Mouse (Mus musculus): ENCODE measurements around the gene Mfn2. TPM values are rescaled to one million over a fixed set of nuclear protein-coding genes. Genes with fewer than 3 reads are reported as not detected.
A peak's percentile ranks its signal among the peaks of the same experiment; 100 is the strongest.

The Mfn2 gene
- polyA plus RNA-seq, 1 experiment from 2014 or later: 31.6 TPM

GRCm38 (mm10) chr4:147938148-147939096 is 33.9 kb upstream of the Mfn2 start:
- no peaks in the 10 kb centered on the region for H3K9me3 ChIP-seq (ENCODE audit: control insufficient read depth, low read length)
- no peak overlapping the region for H3K4me2 ChIP-seq (ENCODE audit: low read length)
- no peaks in the 10 kb centered on the region for H3K27me3 ChIP-seq (replicated peaks; ENCODE audit: control insufficient read depth, insufficient read depth, low read length)
- H3K27ac ChIP-seq (ENCODE audit: low read depth): peak overlapping the region; percentile 38; the same call in 1 of the 2 replicates
- 44% methylated on average over 14 of the region's 14 CpGs for WGBS
- no peak overlapping the region for H3K4me3 ChIP-seq (ENCODE audit: low read depth, low read length)
- H3K4me1 ChIP-seq (replicated peaks; ENCODE audit: control insufficient read depth, insufficient read depth, low read length): peaks cover 32% of the 10 kb centered on the region
- DNase-seq (ENCODE audit: low spot score) (no peak), ATAC-seq (replicated peaks; ENCODE audit: low FRiP score, low TSS enrichment, low read depth) (no peak)
- no peak overlapping the region for H3K9ac ChIP-seq (ENCODE audit: low read length)
- peaks cover under 1% of the 10 kb centered on the region; the same call in 1 of the 2 replicates for H3K36me3 ChIP-seq (ENCODE audit: control insufficient read depth, insufficient read depth, low read length)

GRCm38 (mm10) chr4:147937486-147937885 is 33.0 kb upstream of the Mfn2 start:
- Histone ChIP-seq H3K4me3 (ENCODE audit: low read depth, low read length) (no peak overlapping the region), H3K9me3 (ENCODE audit: control insufficient read depth, low read length) (no peaks in the 10 kb centered on the region), H3K4me2 (ENCODE audit: low read length) (no peak overlapping the region), H3K27ac (ENCODE audit: low read depth) (no peak overlapping the region), H3K4me1 (replicated peaks; ENCODE audit: control insufficient read depth, insufficient read depth, low read length) (peaks cover 25% of the 10 kb centered on the region), H3K36me3 (ENCODE audit: control insufficient read depth, insufficient read depth, low read length) (no peaks in the 10 kb centered on the region), H3K27me3 (replicated peaks; ENCODE audit: control insufficient read depth, insufficient read depth, low read length) (no peaks in the 10 kb centered on the region), H3K9ac (ENCODE audit: low read length) (no peak overlapping the region)
- WGBS: 72% methylated on average over 5 of the region's 5 CpGs
- no peak for ATAC-seq (replicated peaks; ENCODE audit: low FRiP score, low TSS enrichment, low read depth)
- DNase-seq (ENCODE audit: low spot score): no peak

GRCm38 (mm10) chr4:147937021-147937420 is 32.5 kb upstream of the Mfn2 start:
- 50% methylated on average over 3 of the region's 3 CpGs for WGBS
- Histone ChIP-seq H3K9me3 (ENCODE audit: control insufficient read depth, low read length) (no peaks in the 10 kb centered on the region), H3K4me3 (ENCODE audit: low read depth, low read length) (peak overlapping the region; percentile 61), H3K4me1 (replicated peaks; ENCODE audit: control insufficient read depth, insufficient read depth, low read length) (peaks cover 21% of the 10 kb centered on the region), H3K27ac (ENCODE audit: low read depth) (peak overlapping the region; percentile 44; the same call in 1 of the 2 replicates), H3K36me3 (ENCODE audit: control insufficient read depth, insufficient read depth, low read length) (no peaks in the 10 kb centered on the region), H3K9ac (ENCODE audit: low read length) (peak overlapping the region; percentile 58), H3K4me2 (ENCODE audit: low read length) (peak overlapping the region; percentile 54), H3K27me3 (replicated peaks; ENCODE audit: control insufficient read depth, insufficient read depth, low read length) (no peaks in the 10 kb centered on the region)
- no peak for DNase-seq (ENCODE audit: low spot score)
- ATAC-seq (replicated peaks; ENCODE audit: low FRiP score, low TSS enrichment, low read depth): no peak

- H3K9ac ChIP-seq (ENCODE audit: low read length): peak within 1 kb of the TSS; percentile 58
- DNase-seq (ENCODE audit: low spot score) (peak; percentile 86), ATAC-seq (replicated peaks; ENCODE audit: low FRiP score, low TSS enrichment, low read depth) (peak; percentile 53)
- H3K27me3 ChIP-seq (replicated peaks; ENCODE audit: control insufficient read depth, insufficient read depth, low read length): no peaks in the 10 kb centered on the region
- H3K9me3 ChIP-seq (ENCODE audit: control insufficient read depth, low read length): no peaks in the 10 kb centered on the region
- WGBS: under 1% methylated on average over 51 of the region's 51 CpGs
- H3K4me1 ChIP-seq (replicated peaks; ENCODE audit: control insufficient read depth, insufficient read depth, low read length): peaks cover 15% of the 10 kb centered on the region
- H3K27ac ChIP-seq (ENCODE audit: low read depth): peak within 1 kb of the TSS; percentile 44; the same call in 1 of the 2 replicates
- peak within 1 kb of the TSS; percentile 61 for H3K4me3 ChIP-seq (ENCODE audit: low read depth, low read length)
- H3K36me3 ChIP-seq (ENCODE audit: control insufficient read depth, insufficient read depth, low read length): no peaks in the 10 kb centered on the region
- H3K4me2 ChIP-seq (ENCODE audit: low read length): peak within 1 kb of the TSS; percentile 54
These were observed 31.9 kb upstream of the Mfn2 start, which contains the start of gene Plod1 for GRCm38 (mm10) chr4:147936331-147936954. Plod1 (minus strand) TSS chr4:147936767.

GRCm38 (mm10) chr4:147935904-147936303 is 31.4 kb upstream of the Mfn2 start:
- Histone ChIP-seq H3K27me3 (replicated peaks; ENCODE audit: control insufficient read depth, insufficient read depth, low read length) (no peaks in the 10 kb centered on the region), H3K4me2 (ENCODE audit: low read length) (peak overlapping the region; percentile 54), H3K27ac (ENCODE audit: low read depth) (no peak overlapping the region), H3K36me3 (ENCODE audit: control insufficient read depth, insufficient read depth, low read length) (no peaks in the 10 kb centered on the region), H3K9ac (ENCODE audit: low read length) (peak overlapping the region; percentile 58), H3K4me1 (replicated peaks; ENCODE audit: control insufficient read depth, insufficient read depth, low read length) (peaks cover 14% of the 10 kb centered on the region), H3K9me3 (ENCODE audit: control insufficient read depth, low read length) (no peaks in the 10 kb centered on the region), H3K4me3 (ENCODE audit: low read depth, low read length) (peak overlapping the region; percentile 61)
- no peak for ATAC-seq (replicated peaks; ENCODE audit: low FRiP score, low TSS enrichment, low read depth)
- WGBS: 19% methylated on average over 9 of the region's 9 CpGs
- DNase-seq (ENCODE audit: low spot score): peak; percentile 60

- H3K9ac ChIP-seq (ENCODE audit: low read length): no peak overlapping the region
- H3K27me3 ChIP-seq (replicated peaks; ENCODE audit: control insufficient read depth, insufficient read depth, low read length): no peaks in the 10 kb centered on the region
- no peaks in the 10 kb centered on the region for H3K9me3 ChIP-seq (ENCODE audit: control insufficient read depth, low read length)
- no peak overlapping the region for H3K27ac ChIP-seq (ENCODE audit: low read depth)
- H3K4me2 ChIP-seq (ENCODE audit: low read length): no peak overlapping the region
- no peak overlapping the region for H3K4me3 ChIP-seq (ENCODE audit: low read depth, low read length)
- H3K36me3 ChIP-seq (ENCODE audit: control insufficient read depth, insufficient read depth, low read length): peaks cover 8% of the 10 kb centered on the region
- 75% methylated on average over 4 of the region's 4 CpGs for WGBS
- DNase-seq (ENCODE audit: low spot score) (no peak), ATAC-seq (replicated peaks; ENCODE audit: low FRiP score, low TSS enrichment, low read depth) (no peak)
- peaks cover 14% of the 10 kb centered on the region for H3K4me1 ChIP-seq (replicated peaks; ENCODE audit: control insufficient read depth, insufficient read depth, low read length)
These were observed 30.1 kb upstream of the Mfn2 start for GRCm38 (mm10) chr4:147934611-147935010.

- no peak overlapping the region for H3K27ac ChIP-seq (ENCODE audit: low read depth)
- no peaks in the 10 kb centered on the region for H3K27me3 ChIP-seq (replicated peaks; ENCODE audit: control insufficient read depth, insufficient read depth, low read length)
- H3K4me1 ChIP-seq (replicated peaks; ENCODE audit: control insufficient read depth, insufficient read depth, low read length): peaks cover 14% of the 10 kb centered on the region
- H3K9me3 ChIP-seq (ENCODE audit: control insufficient read depth, low read length): no peaks in the 10 kb centered on the region
- H3K4me2 ChIP-seq (ENCODE audit: low read length): no peak overlapping the region
- H3K36me3 ChIP-seq (ENCODE audit: control insufficient read depth, insufficient read depth, low read length): peaks cover 8% of the 10 kb centered on the region
- ATAC-seq (replicated peaks; ENCODE audit: low FRiP score, low TSS enrichment, low read depth): no peak
- no peak for DNase-seq (ENCODE audit: low spot score)
- no peak overlapping the region for H3K9ac ChIP-seq (ENCODE audit: low read length)
- H3K4me3 ChIP-seq (ENCODE audit: low read depth, low read length): no peak overlapping the region
- WGBS: 48% methylated on average over 3 of the region's 3 CpGs
These were observed 29.6 kb upstream of the Mfn2 start for GRCm38 (mm10) chr4:147934134-147934533.

- Histone ChIP-seq H3K27me3 (replicated peaks; ENCODE audit: control insufficient read depth, insufficient read depth, low read length) (no peaks in the 10 kb centered on the region), H3K4me2 (ENCODE audit: low read length) (no peak overlapping the region), H3K9ac (ENCODE audit: low read length) (no peak overlapping the region), H3K4me1 (replicated peaks; ENCODE audit: control insufficient read depth, insufficient read depth, low read length) (0 out of 2 replicates have a peak, but pooled peaks cover 5% of the 10 kb centered on the region), H3K36me3 (ENCODE audit: control insufficient read depth, insufficient read depth, low read length) (peaks cover 14% of the 10 kb centered on the region), H3K9me3 (ENCODE audit: control insufficient read depth, low read length) (no peaks in the 10 kb centered on the region), H3K27ac (ENCODE audit: low read depth) (no peak overlapping the region), H3K4me3 (ENCODE audit: low read depth, low read length) (no peak overlapping the region)
- DNase-seq (ENCODE audit: low spot score) (no peak), ATAC-seq (replicated peaks; ENCODE audit: low FRiP score, low TSS enrichment, low read depth) (no peak)
- WGBS: 94% methylated on average over 13 of the region's 14 CpGs
These were observed 26.4 kb upstream of the Mfn2 start for GRCm38 (mm10) chr4:147930946-147931345.
